ENCODE assay signal across 10 mouse cellular contexts in genomic region chr15:102942739-102943467, GRCm38 (mm10). TPM values are rescaled to one million over a fixed set of nuclear protein-coding genes. Genes with fewer than 3 reads are reported as not detected.
DNase-seq lines count a peak whose midpoint lies in the region; ATAC-seq and TF ChIP-seq lines count a peak whose summit lies in the region.
"Had no signal": no experiment of that assay in that cellular context is flagged by ENCODE, and none has a peak within 500 bp of the region (broad histone marks: within the 10 kb centered on the region; RNA-seq: fewer than 3 reads in every experiment).

No protein-coding gene starts in this region.

- no peaks in the 10 kb centered on the region for H3K4me1 ChIP-seq in lung, embryonic 15.5 days
- H3K4me1 ChIP-seq in lung, adult 2 months (ENCODE audit: control insufficient read depth, insufficient read depth, low read length) = no peaks in the 10 kb centered on the region
- no peaks in the 10 kb centered on the region for H3K4me1 ChIP-seq in embryonic facial prominence, embryonic 15.5 days
- H3K4me1 ChIP-seq in hindbrain, embryonic 13.5 days (replicated peaks) = peaks cover 6% of the 10 kb centered on the region
- 0 out of 2 replicates have a peak, but pooled peaks cover 2% of the 10 kb centered on the region for H3K4me1 ChIP-seq in neural tube, embryonic 14.5 days (ENCODE audit: control insufficient read depth, insufficient read depth, low read length)
- H3K4me1 ChIP-seq: embryonic facial prominence, embryonic 12.5 days; liver, embryonic 13.5 days had no signal

- no peak overlapping the region for H3K27ac ChIP-seq in lung, embryonic 15.5 days
- H3K27ac ChIP-seq in embryonic facial prominence, embryonic 15.5 days (replicated peaks) = no peak overlapping the region
- H3K27ac ChIP-seq in hindbrain, embryonic 13.5 days = no peak overlapping the region
- peak overlapping the region; percentile 78 for H3K27ac ChIP-seq in neural tube, embryonic 14.5 days (ENCODE audit: low read depth, low read length)
- H3K27ac ChIP-seq: embryonic facial prominence, embryonic 12.5 days; liver, embryonic 13.5 days had no signal

- under 1% methylated on average over 39 of the region's 53 CpGs for WGBS in lung, embryonic 15.5 days
- WGBS in lung, adult 2 months = 1% methylated on average over 53 of the region's 53 CpGs
- WGBS in embryonic facial prominence, embryonic 15.5 days = under 1% methylated on average over 53 of the region's 53 CpGs
- under 1% methylated on average over 53 of the region's 53 CpGs for WGBS in hindbrain, embryonic 13.5 days
- under 1% methylated on average over 51 of the region's 53 CpGs for WGBS in neural tube, embryonic 14.5 days

- ATAC-seq in lung, embryonic 15.5 days (ENCODE audit: borderline replicate concordance, extremely low read depth, low FRiP score, low TSS enrichment) = no peak
- no peak for ATAC-seq in embryonic facial prominence, embryonic 15.5 days (ENCODE audit: insufficient number of reproducible peaks, low FRiP score, low TSS enrichment, low read depth)
- no peak for ATAC-seq in hindbrain, embryonic 13.5 days (ENCODE audit: low FRiP score)
- peak; percentile 47; the same call in 1 of the 2 replicates for ATAC-seq in neural tube, embryonic 14.5 days (ENCODE audit: low read depth)
- ATAC-seq in megakaryocyte-erythroid progenitor cell, adult 5-6 weeks (replicated peaks; ENCODE audit: low FRiP score, low TSS enrichment, poor library complexity, severe bottlenecking) = no peak

- no peak for TF ChIP-seq CTCF in lung, adult 2 months (IDR thresholded peaks at IDR 0.05; ENCODE audit: insufficient read depth, low read length)

- H3K9me3 ChIP-seq in lung, embryonic 15.5 days = no peaks in the 10 kb centered on the region
- no peaks in the 10 kb centered on the region for H3K9me3 ChIP-seq in embryonic facial prominence, embryonic 15.5 days (replicated peaks)
- H3K9me3 ChIP-seq in hindbrain, embryonic 13.5 days = no peaks in the 10 kb centered on the region
- no peaks in the 10 kb centered on the region for H3K9me3 ChIP-seq in neural tube, embryonic 14.5 days (ENCODE audit: control insufficient read depth, low read length)
- H3K9me3 ChIP-seq: embryonic facial prominence, embryonic 12.5 days; liver, embryonic 13.5 days had no signal

- no peak overlapping the region for H3K9ac ChIP-seq in lung, embryonic 15.5 days
- no peak overlapping the region for H3K9ac ChIP-seq in embryonic facial prominence, embryonic 15.5 days
- 0 out of 2 replicates have a peak overlapping the region, but pooled peaks have one; percentile 13 for H3K9ac ChIP-seq in hindbrain, embryonic 13.5 days
- H3K9ac ChIP-seq in neural tube, embryonic 14.5 days (replicated peaks; ENCODE audit: low read depth, low read length) = peak overlapping the region; percentile 54
- H3K9ac ChIP-seq: embryonic facial prominence, embryonic 12.5 days; liver, embryonic 13.5 days had no signal

- peak overlapping the region; percentile 7 for H3K4me2 ChIP-seq in lung, embryonic 15.5 days
- H3K4me2 ChIP-seq in embryonic facial prominence, embryonic 15.5 days (replicated peaks) = no peak overlapping the region; the same call in 1 of the 2 replicates
- H3K4me2 ChIP-seq in hindbrain, embryonic 13.5 days = peak overlapping the region; percentile 27; the same call in 1 of the 2 replicates
- peak overlapping the region; percentile 41 for H3K4me2 ChIP-seq in neural tube, embryonic 14.5 days (ENCODE audit: low read depth, low read length)
- H3K4me2 ChIP-seq: embryonic facial prominence, embryonic 12.5 days; liver, embryonic 13.5 days had no signal

- H3K4me3 ChIP-seq in lung, embryonic 15.5 days = no peak overlapping the region
- H3K4me3 ChIP-seq in lung, adult 2 months (replicated peaks; ENCODE audit: extremely low read depth, low read depth, low read length) = no peak overlapping the region
- 0 out of 2 replicates have a peak overlapping the region, but pooled peaks have one; percentile 10 for H3K4me3 ChIP-seq in embryonic facial prominence, embryonic 15.5 days (replicated peaks)
- peak overlapping the region; percentile 5; the same call in 1 of the 2 replicates for H3K4me3 ChIP-seq in hindbrain, embryonic 13.5 days
- peak overlapping the region; percentile 27 for H3K4me3 ChIP-seq in neural tube, embryonic 14.5 days (ENCODE audit: low read depth, low read length)
- H3K4me3 ChIP-seq: embryonic facial prominence, embryonic 12.5 days; liver, embryonic 13.5 days had no signal

- TF ChIP-seq POLR2A in lung, adult 2 months (IDR thresholded peaks at IDR 0.05; ENCODE audit: borderline replicate concordance, extremely low read depth, low read depth, low read length) = no peak

- H3K36me3 ChIP-seq in lung, embryonic 15.5 days = no peaks in the 10 kb centered on the region
- no peaks in the 10 kb centered on the region for H3K36me3 ChIP-seq in embryonic facial prominence, embryonic 15.5 days
- H3K36me3 ChIP-seq in hindbrain, embryonic 13.5 days = no peaks in the 10 kb centered on the region
- H3K36me3 ChIP-seq in neural tube, embryonic 14.5 days (ENCODE audit: control insufficient read depth, insufficient read depth, low read length) = no peaks in the 10 kb centered on the region
- H3K36me3 ChIP-seq: embryonic facial prominence, embryonic 12.5 days; liver, embryonic 13.5 days had no signal

- DNase-seq in lung, adult 2 months = no peak
- DNase-seq in urinary bladder, adult 2 months (ENCODE audit: low spot score) = no peak
- DNase-seq: adrenal gland, postnatal 10 days; liver, embryonic 13.5 days had no signal

- peaks cover 100% of the 10 kb centered on the region for H3K27me3 ChIP-seq in lung, embryonic 15.5 days
- peaks cover 100% of the 10 kb centered on the region for H3K27me3 ChIP-seq in embryonic facial prominence, embryonic 15.5 days
- H3K27me3 ChIP-seq in hindbrain, embryonic 13.5 days = peaks cover 100% of the 10 kb centered on the region
- H3K27me3 ChIP-seq in neural tube, embryonic 14.5 days (ENCODE audit: control insufficient read depth, insufficient read depth, low read length) = peaks cover 59% of the 10 kb centered on the region

RNA-seq across cellular contexts. Expression of gene Hoxc12, which starts 6.3 kb away (rescaled TPM):
- polyA plus RNA-seq in lung, embryonic 15.5 days (2015; fragmentation: Nextera tagmentation; extraction: Ambion mirVana) = not detected in 2 replicates
- not detected in 2 replicates for polyA plus RNA-seq in lung, adult 2 months (2012; rRNA removed)
- polyA plus RNA-seq in embryonic facial prominence, embryonic 15.5 days (2015; fragmentation: Nextera tagmentation; extraction: Ambion mirVana) = 0.21 TPM in 1 of 2 replicates, not detected in the other
- polyA plus RNA-seq in hindbrain, embryonic 13.5 days (2015; fragmentation: Nextera tagmentation; extraction: Ambion mirVana) = not detected in 2 replicates
- not detected in 2 replicates for polyA plus RNA-seq in neural tube, embryonic 14.5 days (2014; fragmentation: Nextera tagmentation; extraction: Ambion mirVana)
- not detected in 2 replicates for polyA plus RNA-seq in urinary bladder, adult 2 months (2012; rRNA removed)
- total RNA-seq in megakaryocyte-erythroid progenitor cell, adult 5-6 weeks (2014; fragmentation: Nextera tagmentation) = not detected in 2 replicates
- not detected in 2 replicates for total RNA-seq in megakaryocyte-erythroid progenitor cell, adult 5-6 weeks (2017)
- total RNA-seq: adrenal gland, postnatal 10 days had no signal
- polyA plus RNA-seq: embryonic facial prominence, embryonic 12.5 days; liver, embryonic 13.5 days had no signal

RNA-seq across cellular contexts. Expression of gene Hoxc11, which starts 11.3 kb away (rescaled TPM):
- polyA plus RNA-seq in lung, embryonic 15.5 days (2015; fragmentation: Nextera tagmentation; extraction: Ambion mirVana) = not detected in 2 replicates
- not detected in 2 replicates for polyA plus RNA-seq in lung, adult 2 months (2012; rRNA removed)
- not detected in 2 replicates for polyA plus RNA-seq in embryonic facial prominence, embryonic 15.5 days (2015; fragmentation: Nextera tagmentation; extraction: Ambion mirVana)
- not detected in 2 replicates for polyA plus RNA-seq in hindbrain, embryonic 13.5 days (2015; fragmentation: Nextera tagmentation; extraction: Ambion mirVana)
- not detected in 2 replicates for polyA plus RNA-seq in neural tube, embryonic 14.5 days (2014; fragmentation: Nextera tagmentation; extraction: Ambion mirVana)
- polyA plus RNA-seq in urinary bladder, adult 2 months (2012; rRNA removed) = 3.9 and 4.0 TPM in 2 replicates
- not detected in 2 replicates for total RNA-seq in megakaryocyte-erythroid progenitor cell, adult 5-6 weeks (2014; fragmentation: Nextera tagmentation)
- not detected in 2 replicates for total RNA-seq in megakaryocyte-erythroid progenitor cell, adult 5-6 weeks (2017)
- polyA plus RNA-seq: embryonic facial prominence, embryonic 12.5 days; liver, embryonic 13.5 days had no signal

RNA-seq across cellular contexts. Expression of gene Hoxc13, which starts 22.0 kb away (rescaled TPM):
- not detected in 2 replicates for polyA plus RNA-seq in lung, embryonic 15.5 days (2015; fragmentation: Nextera tagmentation; extraction: Ambion mirVana)
- polyA plus RNA-seq in lung, adult 2 months (2012; rRNA removed) = not detected in 2 replicates
- polyA plus RNA-seq in embryonic facial prominence, embryonic 15.5 days (2015; fragmentation: Nextera tagmentation; extraction: Ambion mirVana) = 4.0 and 5.2 TPM in 2 replicates
- polyA plus RNA-seq in hindbrain, embryonic 13.5 days (2015; fragmentation: Nextera tagmentation; extraction: Ambion mirVana) = not detected in 2 replicates
- polyA plus RNA-seq in neural tube, embryonic 14.5 days (2014; fragmentation: Nextera tagmentation; extraction: Ambion mirVana) = not detected in 2 replicates
- polyA plus RNA-seq in urinary bladder, adult 2 months (2012; rRNA removed) = 0.12 TPM in 2 replicates
- not detected in 2 replicates for total RNA-seq in megakaryocyte-erythroid progenitor cell, adult 5-6 weeks (2014; fragmentation: Nextera tagmentation)
- not detected in 2 replicates for total RNA-seq in megakaryocyte-erythroid progenitor cell, adult 5-6 weeks (2017)
- total RNA-seq: adrenal gland, postnatal 10 days had no signal
- polyA plus RNA-seq: liver, embryonic 13.5 days had no signal

RNA-seq across cellular contexts. Expression of gene Hoxc10, which starts 23.7 kb away (rescaled TPM):
- polyA plus RNA-seq in lung, embryonic 15.5 days (2015; fragmentation: Nextera tagmentation; extraction: Ambion mirVana) = not detected in 2 replicates
- not detected in 2 replicates for polyA plus RNA-seq in lung, adult 2 months (2012; rRNA removed)
- not detected in 2 replicates for polyA plus RNA-seq in embryonic facial prominence, embryonic 15.5 days (2015; fragmentation: Nextera tagmentation; extraction: Ambion mirVana)
- not detected in 2 replicates for polyA plus RNA-seq in hindbrain, embryonic 13.5 days (2015; fragmentation: Nextera tagmentation; extraction: Ambion mirVana)
- 46.1 and 94.7 TPM in 2 replicates for polyA plus RNA-seq in neural tube, embryonic 14.5 days (2014; fragmentation: Nextera tagmentation; extraction: Ambion mirVana)
- polyA plus RNA-seq in urinary bladder, adult 2 months (2012; rRNA removed) = 2.2 and 2.6 TPM in 2 replicates
- total RNA-seq in megakaryocyte-erythroid progenitor cell, adult 5-6 weeks (2014; fragmentation: Nextera tagmentation) = not detected in 2 replicates
- total RNA-seq in megakaryocyte-erythroid progenitor cell, adult 5-6 weeks (2017) = not detected in 2 replicates
- polyA plus RNA-seq: embryonic facial prominence, embryonic 12.5 days; liver, embryonic 13.5 days had no signal

RNA-seq across cellular contexts. Expression of gene Hoxc5, which starts 24.3 kb away (rescaled TPM):
- polyA plus RNA-seq in lung, embryonic 15.5 days (2015; fragmentation: Nextera tagmentation; extraction: Ambion mirVana) = 0.57 and 0.72 TPM in 2 replicates
- 0.36 and 1.6 TPM in 2 replicates for polyA plus RNA-seq in lung, adult 2 months (2012; rRNA removed)
- 2.0 and 2.1 TPM in 2 replicates for polyA plus RNA-seq in embryonic facial prominence, embryonic 15.5 days (2015; fragmentation: Nextera tagmentation; extraction: Ambion mirVana)
- 32.3 and 39.2 TPM in 2 replicates for polyA plus RNA-seq in hindbrain, embryonic 13.5 days (2015; fragmentation: Nextera tagmentation; extraction: Ambion mirVana)
- polyA plus RNA-seq in neural tube, embryonic 14.5 days (2014; fragmentation: Nextera tagmentation; extraction: Ambion mirVana) = 3.6 and 10.2 TPM in 2 replicates
- 0.60 and 1.4 TPM in 2 replicates for polyA plus RNA-seq in urinary bladder, adult 2 months (2012; rRNA removed)
- not detected in 2 replicates for total RNA-seq in megakaryocyte-erythroid progenitor cell, adult 5-6 weeks (2014; fragmentation: Nextera tagmentation)
- not detected in 2 replicates for total RNA-seq in megakaryocyte-erythroid progenitor cell, adult 5-6 weeks (2017)

Comparison
In these comparisons a context has a peak if more than half of its experiments do, and no peak if none do; other contexts are left out.
1. H3K4me3 ChIP-seq: peak in embryonic facial prominence, embryonic 15.5 days (single experiment), hindbrain, embryonic 13.5 days (single experiment) and neural tube, embryonic 14.5 days (single experiment); none in lung, embryonic 15.5 days (single experiment) and lung, adult 2 months (single experiment).
2. H3K9ac ChIP-seq: peak in hindbrain, embryonic 13.5 days (single experiment) and neural tube, embryonic 14.5 days (single experiment); none in lung, embryonic 15.5 days (single experiment) and embryonic facial prominence, embryonic 15.5 days (single experiment).